Mouse (Mus musculus): Measurements from ENCODE around the gene Nhlh1. TPM values are rescaled to one million over a fixed set of nuclear protein-coding genes. Genes with fewer than 3 reads are reported as not detected.
A peak's percentile ranks its signal among the peaks of the same experiment; 100 is the strongest.

Nhlh1 gene
- polyA plus RNA-seq, 1 experiment from 2014 or later, result not detected

DNA sequence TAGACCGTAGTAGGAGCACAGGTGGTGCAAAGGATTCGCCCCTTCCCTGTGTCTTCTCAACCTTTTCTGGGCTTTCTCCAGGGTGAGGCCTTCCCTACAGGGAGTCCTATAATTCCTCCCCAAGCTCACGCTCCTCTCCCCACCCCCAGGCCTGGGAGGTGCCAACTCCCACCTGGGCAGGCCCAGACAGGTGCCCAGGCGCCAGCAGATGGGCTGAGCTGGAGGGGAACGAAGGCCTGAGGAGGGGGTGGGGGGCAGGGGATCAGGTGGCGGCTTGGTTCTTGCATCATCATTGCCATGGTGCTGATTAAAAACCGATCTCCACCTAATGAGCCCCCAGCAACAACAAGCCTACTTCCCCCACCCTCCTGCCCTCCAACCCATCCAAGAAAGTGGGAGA, 1.5 kb upstream of the Nhlh1 start:
- Histone ChIP-seq H3K27me3 (ENCODE audit: insufficient read depth, low read length) (0 out of 2 replicates have a peak, but pooled peaks cover 4% of the 10 kb centered on the region), H3K4me2 (ENCODE audit: low read length) (no peak overlapping the region), H3K36me3 (ENCODE audit: insufficient read depth, low read length) (no peaks in the 10 kb centered on the region), H3K4me3 (replicated peaks; ENCODE audit: low read depth, low read length) (no peak overlapping the region), H3K27ac (no peak overlapping the region), H3K9ac (ENCODE audit: low read depth, low read length) (no peak overlapping the region), H3K9me3 (replicated peaks; ENCODE audit: low read length) (no peaks in the 10 kb centered on the region), H3K4me1 (replicated peaks; ENCODE audit: insufficient read depth, low read length) (peaks cover 3% of the 10 kb centered on the region; the same call in 1 of the 2 replicates)
- DNase-seq (ENCODE audit: low spot score) (no peak), ATAC-seq (replicated peaks; ENCODE audit: low FRiP score, low read depth) (no peak)
- WGBS, result 71% methylated on average over 7 of the region's 7 CpGs
- TF ChIP-seq CTCF (IDR thresholded peaks at IDR 0.05; ENCODE audit: low read depth), result no peak

GRCm38 (mm10) chr1:172058321-172058720, 948 bp upstream of the Nhlh1 start:
- Histone ChIP-seq H3K4me2 (ENCODE audit: low read length) (no peak overlapping the region), H3K9ac (ENCODE audit: low read depth, low read length) (no peak overlapping the region), H3K27ac (no peak overlapping the region), H3K4me3 (replicated peaks; ENCODE audit: low read depth, low read length) (no peak overlapping the region), H3K4me1 (replicated peaks; ENCODE audit: insufficient read depth, low read length) (peaks cover 6% of the 10 kb centered on the region; the same call in 1 of the 2 replicates), H3K27me3 (ENCODE audit: insufficient read depth, low read length) (0 out of 2 replicates have a peak, but pooled peaks cover 5% of the 10 kb centered on the region), H3K9me3 (replicated peaks; ENCODE audit: low read length) (no peaks in the 10 kb centered on the region), H3K36me3 (ENCODE audit: insufficient read depth, low read length) (no peaks in the 10 kb centered on the region)
- DNase-seq (ENCODE audit: low spot score), result no peak
- 78% methylated on average over 6 of the region's 6 CpGs for WGBS
- ATAC-seq (replicated peaks; ENCODE audit: low FRiP score, low read depth), result no peak
- TF ChIP-seq CTCF (IDR thresholded peaks at IDR 0.05; ENCODE audit: low read depth), result no peak

DNA sequence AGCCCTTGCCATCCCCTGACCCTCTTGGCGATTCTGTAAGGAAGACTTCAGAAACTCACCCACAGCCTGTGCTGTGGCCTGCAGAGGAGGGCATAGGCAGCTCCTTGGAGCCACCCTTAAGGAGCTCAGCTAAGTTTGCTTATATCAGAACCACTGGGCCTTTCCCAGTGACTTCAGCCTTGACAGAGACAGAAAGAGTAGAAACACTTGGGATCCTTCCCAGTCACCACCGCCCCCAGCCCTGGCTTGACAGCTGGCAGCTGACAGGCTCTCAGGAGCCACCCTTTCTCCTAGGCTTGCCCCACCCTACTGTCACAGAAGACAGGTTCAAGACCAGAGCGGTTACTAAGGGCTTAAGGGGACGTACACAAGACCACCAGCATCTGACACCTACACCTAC, 1.1 kb downstream of the Nhlh1 start:
- no peak for ATAC-seq (replicated peaks; ENCODE audit: low FRiP score, low read depth)
- no peak overlapping the region for H3K4me2 ChIP-seq (ENCODE audit: low read length)
- H3K27ac ChIP-seq, result no peak overlapping the region
- peaks cover 11% of the 10 kb centered on the region; the same call in 1 of the 2 replicates for H3K27me3 ChIP-seq (ENCODE audit: insufficient read depth, low read length)
- H3K4me3 ChIP-seq (replicated peaks; ENCODE audit: low read depth, low read length), result no peak overlapping the region
- no peaks in the 10 kb centered on the region for H3K9me3 ChIP-seq (replicated peaks; ENCODE audit: low read length)
- H3K36me3 ChIP-seq (ENCODE audit: insufficient read depth, low read length), result no peaks in the 10 kb centered on the region
- DNase-seq (ENCODE audit: low spot score), result no peak
- no peak for TF ChIP-seq CTCF (IDR thresholded peaks at IDR 0.05; ENCODE audit: low read depth)
- H3K9ac ChIP-seq (ENCODE audit: low read depth, low read length), result no peak overlapping the region
- 75% methylated on average over 4 of the region's 4 CpGs for WGBS
- H3K4me1 ChIP-seq (replicated peaks; ENCODE audit: insufficient read depth, low read length), result peaks cover 10% of the 10 kb centered on the region; the same call in 1 of the 2 replicates

DNA sequence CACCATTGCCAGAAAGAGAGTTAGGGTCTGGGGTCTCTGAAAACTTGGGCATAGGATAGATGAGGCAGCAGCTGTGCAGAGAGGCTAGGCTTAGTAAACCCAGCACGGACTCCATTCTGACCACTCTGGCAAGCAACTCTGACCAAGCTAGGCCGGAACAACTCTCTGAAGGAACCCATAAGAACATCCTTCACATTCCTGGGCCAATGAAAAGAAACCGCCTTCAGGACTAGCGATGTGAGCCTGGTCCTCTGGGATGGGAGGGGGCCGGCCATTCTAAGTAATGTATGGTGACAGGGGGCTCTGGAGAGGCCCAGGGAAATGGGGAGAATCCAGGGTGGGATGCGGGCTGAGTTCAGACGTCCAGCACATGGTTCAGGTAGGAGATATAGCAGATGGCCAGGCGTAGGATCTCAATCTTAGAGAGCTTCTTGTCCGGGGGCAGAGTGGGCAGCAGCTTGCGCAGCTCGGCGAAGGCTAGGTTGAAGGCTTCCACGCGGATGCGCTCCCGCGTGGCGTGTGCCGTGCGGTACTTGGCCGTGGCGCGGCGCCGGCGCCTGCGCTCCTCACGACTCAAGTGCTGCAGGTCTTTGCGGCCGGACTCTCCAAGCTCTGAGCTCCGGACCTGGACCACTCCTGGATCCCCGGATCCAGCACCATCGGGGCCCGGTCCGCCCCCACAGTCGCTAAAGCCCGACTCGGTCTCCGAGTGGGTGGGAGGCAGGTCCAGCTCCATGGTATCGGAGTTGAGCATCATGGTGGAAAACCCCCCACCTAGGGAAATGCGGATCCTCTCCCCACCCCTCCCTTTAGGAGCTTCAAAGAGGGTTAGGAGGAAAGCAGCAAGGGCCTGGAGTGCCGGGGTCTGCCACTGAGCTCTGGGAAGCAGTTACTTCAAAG, 3.6 kb downstream of the Nhlh1 start:
- H3K9ac ChIP-seq (ENCODE audit: low read depth, low read length), result peak overlapping the region; percentile 54; the same call in 1 of the 2 replicates

GRCm38 (mm10) chr1:172052766-172053279, 4.5 kb downstream of the Nhlh1 start:
- H3K9ac ChIP-seq (ENCODE audit: low read depth, low read length), result 0 out of 2 replicates have a peak overlapping the region, but pooled peaks have one; percentile 40
- no peaks in the 10 kb centered on the region for H3K36me3 ChIP-seq (ENCODE audit: insufficient read depth, low read length)
- no peak for TF ChIP-seq CTCF (IDR thresholded peaks at IDR 0.05; ENCODE audit: low read depth)
- peaks cover 11% of the 10 kb centered on the region; the same call in 1 of the 2 replicates for H3K27me3 ChIP-seq (ENCODE audit: insufficient read depth, low read length)
- DNase-seq (ENCODE audit: low spot score) (no peak), ATAC-seq (replicated peaks; ENCODE audit: low FRiP score, low read depth) (no peak)
- H3K27ac ChIP-seq, result no peak overlapping the region
- peaks cover 10% of the 10 kb centered on the region; the same call in 1 of the 2 replicates for H3K4me1 ChIP-seq (replicated peaks; ENCODE audit: insufficient read depth, low read length)
- no peak overlapping the region for H3K4me3 ChIP-seq (replicated peaks; ENCODE audit: low read depth, low read length)
- WGBS, result 18% methylated on average over 10 of the region's 10 CpGs
- H3K4me2 ChIP-seq (ENCODE audit: low read length), result peak overlapping the region; percentile 62; the same call in 1 of the 2 replicates
- H3K9me3 ChIP-seq (replicated peaks; ENCODE audit: low read length), result no peaks in the 10 kb centered on the region

More for the DNA sequence above, 3.6 kb downstream of the Nhlh1 start:
- ATAC-seq (replicated peaks; ENCODE audit: low FRiP score, low read depth) (no peak; the same call in 1 of the 2 replicates), DNase-seq (ENCODE audit: low spot score) (peak; percentile 38)
- Histone ChIP-seq H3K27ac (no peak overlapping the region), H3K4me3 (replicated peaks; ENCODE audit: low read depth, low read length) (peak overlapping the region; percentile 32), H3K27me3 (ENCODE audit: insufficient read depth, low read length) (peaks cover 11% of the 10 kb centered on the region; the same call in 1 of the 2 replicates), H3K4me2 (ENCODE audit: low read length) (peak overlapping the region; percentile 62), H3K36me3 (ENCODE audit: insufficient read depth, low read length) (no peaks in the 10 kb centered on the region), H3K4me1 (replicated peaks; ENCODE audit: insufficient read depth, low read length) (peaks cover 10% of the 10 kb centered on the region; the same call in 1 of the 2 replicates), H3K9me3 (replicated peaks; ENCODE audit: low read length) (no peaks in the 10 kb centered on the region)
- no peak for TF ChIP-seq CTCF (IDR thresholded peaks at IDR 0.05; ENCODE audit: low read depth)
- 3% methylated on average over 32 of the region's 42 CpGs for WGBS

- Histone ChIP-seq H3K27ac (no peak overlapping the region), H3K4me2 (ENCODE audit: low read length) (0 out of 2 replicates have a peak overlapping the region, but pooled peaks have one; percentile 30), H3K9ac (ENCODE audit: low read depth, low read length) (no peak overlapping the region), H3K4me3 (replicated peaks; ENCODE audit: low read depth, low read length) (no peak overlapping the region), H3K27me3 (ENCODE audit: insufficient read depth, low read length) (peaks cover 7% of the 10 kb centered on the region; the same call in 1 of the 2 replicates), H3K9me3 (replicated peaks; ENCODE audit: low read length) (no peaks in the 10 kb centered on the region), H3K4me1 (replicated peaks; ENCODE audit: insufficient read depth, low read length) (peaks cover 10% of the 10 kb centered on the region; the same call in 1 of the 2 replicates), H3K36me3 (ENCODE audit: insufficient read depth, low read length) (no peaks in the 10 kb centered on the region)
- ATAC-seq (replicated peaks; ENCODE audit: low FRiP score, low read depth) (no peak), DNase-seq (ENCODE audit: low spot score) (no peak)
- 28% methylated on average over 13 of the region's 13 CpGs for WGBS
- TF ChIP-seq CTCF (IDR thresholded peaks at IDR 0.05; ENCODE audit: low read depth), result no peak
Measured at GRCm38 (mm10) chr1:172049131-172049782, 8.1 kb downstream of the Nhlh1 start.

Measured in kidney, postnatal 0 days (tissue).